In the genomic region with DNA sequence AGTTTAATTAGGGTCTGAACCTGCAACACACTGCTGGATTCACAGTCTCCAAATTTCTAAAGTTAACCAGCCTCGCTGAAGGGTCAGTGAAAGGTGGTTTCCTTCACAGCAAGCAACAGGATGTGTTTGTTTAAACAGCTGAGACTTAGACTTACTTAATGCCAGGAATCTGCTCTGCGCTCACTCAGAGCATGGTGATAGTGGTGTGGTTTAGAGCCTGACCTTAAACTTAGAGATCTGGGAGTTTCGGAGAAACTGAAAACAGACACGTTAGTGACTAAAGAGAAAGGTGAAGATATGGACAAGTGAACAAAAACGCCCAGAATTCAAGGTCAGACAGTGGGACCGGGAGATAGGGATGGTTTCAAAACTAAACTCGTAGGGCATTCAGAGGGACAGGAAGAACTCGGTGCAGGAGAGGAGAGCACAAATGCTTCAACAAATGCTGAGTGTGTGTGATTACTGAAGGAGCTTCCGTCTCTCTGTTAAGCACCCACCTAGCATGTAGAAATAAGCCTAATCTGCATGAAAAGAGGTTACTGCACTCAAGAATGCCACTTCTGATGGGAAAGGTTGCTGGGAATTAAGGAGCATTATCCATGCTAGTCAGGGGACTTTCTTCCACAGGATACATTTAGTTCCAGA, we compare ENCODE assay signal across 9 mouse cellular contexts.
A peak's percentile ranks its signal among the peaks of the same experiment; 100 is the strongest.
DNase-seq lines count a peak whose midpoint lies in the region; ATAC-seq and TF ChIP-seq lines count a peak whose summit lies in the region.
"Had no signal": no experiment of that assay in that cellular context is flagged by ENCODE, and none has a peak within 500 bp of the region (broad histone marks: within the 10 kb centered on the region; RNA-seq: fewer than 3 reads in every experiment).

No protein-coding gene starts in this region.

- peaks cover 0 to 4% of the 10 kb centered on the region in 2 experiments; a peak in 2 of 4 replicates for H3K4me1 ChIP-seq in liver, embryonic 14.5 days (replicated peaks; ENCODE audit: control insufficient read depth in 2 of 2, insufficient read depth in 2 of 2, low read length in 1 of 2)

- peak overlapping the region; percentile 26 for H3K4me2 ChIP-seq in liver, embryonic 14.5 days (ENCODE audit: low read depth)
- H3K4me2 ChIP-seq: midbrain, embryonic 11.5 days had no signal

- H3K4me3 ChIP-seq in liver, embryonic 14.5 days (ENCODE audit: insufficient read depth in 1 of 2, low read depth in 2 of 2, low read length in 2 of 2): no peak overlapping the region
- no peak overlapping the region for H3K4me3 ChIP-seq in left cerebral cortex, adult 2 months

- DNase-seq in thymus, postnatal 14 days: peak; percentile 20
- no peak for DNase-seq in thymus, postnatal 36 days
- peak; percentile 28 to 67 for DNase-seq in heart, adult 9 months (ENCODE audit: low spot score in 2 of 2)
- no peak for DNase-seq in liver, embryonic 14.5 days (ENCODE audit: low read depth in 3 of 3, low spot score in 3 of 3)
- peak; percentile 59 for DNase-seq in yolk sac, embryonic 10.5 days (ENCODE audit: low spot score)
- DNase-seq in left cerebral cortex, adult 2 months (ENCODE audit: extremely low spot score in 1 of 2, low spot score in 2 of 2): no peak
- DNase-seq in right cerebral cortex, adult 2 months (ENCODE audit: low spot score in 2 of 2): no peak
- DNase-seq in spleen, postnatal 4 days (ENCODE audit: low spot score in 2 of 2): no peak

- H3K9ac ChIP-seq in liver, embryonic 14.5 days (replicated peaks): no peak overlapping the region

- no peaks in the 10 kb centered on the region for H3K9me3 ChIP-seq in liver, embryonic 14.5 days (ENCODE audit: control insufficient read depth, low read length)

- no peaks in the 10 kb centered on the region for H3K27me3 ChIP-seq in liver, embryonic 14.5 days (ENCODE audit: control insufficient read depth, insufficient read depth, low read length)

- ATAC-seq in liver, embryonic 14.5 days (ENCODE audit: insufficient read depth): no peak

- 6% methylated on average over 9 of the region's 9 CpGs for WGBS in liver, embryonic 14.5 days (ENCODE audit: insufficient replicate concordance)

- no peak overlapping the region for H3K27ac ChIP-seq in liver, embryonic 14.5 days
- H3K27ac ChIP-seq in left cerebral cortex, adult 2 months: no peak overlapping the region

- TF ChIP-seq EP300 in liver, embryonic 14.5 days (IDR thresholded peaks at IDR 0.05; ENCODE audit: low read depth): no peak

- no peaks in the 10 kb centered on the region for H3K36me3 ChIP-seq in liver, embryonic 14.5 days (replicated peaks; ENCODE audit: control insufficient read depth, insufficient read depth, low read depth)

- intact Hi-C loops in left cerebral cortex, adult 2 months (cut with DNase I): loop anchor here (5.0 kb wide), 3 partner anchors 178 to 413 kb away; a partner anchor contains a TSS

- TF ChIP-seq CTCF in liver, embryonic 14.5 days (IDR thresholded peaks at IDR 0.05; ENCODE audit: low read depth): no peak
- no peak for TF ChIP-seq CTCF in left cerebral cortex, adult 2 months (IDR thresholded peaks at IDR 0.05)

Comparison
In these comparisons a context has a peak if more than half of its experiments do, and no peak if none do; other contexts are left out.
1. DNase-seq: peak in thymus, postnatal 14 days (single experiment), heart, adult 9 months (2 of 2) and yolk sac, embryonic 10.5 days (single experiment); none in thymus, postnatal 36 days (0 of 2), liver, embryonic 14.5 days (0 of 3), left cerebral cortex, adult 2 months (0 of 2), right cerebral cortex, adult 2 months (0 of 2) and spleen, postnatal 4 days (0 of 2).